Mouse (Mus musculus): Measurements from ENCODE around the gene Dlg2. TPM values are rescaled to one million over a fixed set of nuclear protein-coding genes. Genes with fewer than 3 reads are reported as not detected.
A peak's percentile ranks its signal among the peaks of the same experiment; 100 is the strongest.

The Dlg2 gene
- total RNA-seq, 2 experiments from 2014 or later: 1.9 to 3.1 TPM

- no peak for DNase-seq
- intact Hi-C loops (cut with DNase I): no loop called here
These were observed 1831.7 kb downstream of the Dlg2 start for GRCm38 (mm10) chr7:92308168-92308567.

- intact Hi-C loops (cut with DNase I): loop anchor here (5.0 kb wide), 1 partner anchor 231 kb away; no protein-coding TSS in a partner anchor
- no peak for DNase-seq
These were observed 1839.9 kb downstream of the Dlg2 start for GRCm38 (mm10) chr7:92316389-92316788.

GRCm38 (mm10) chr7:92319469-92319868 lies 1843.0 kb downstream of the Dlg2 start:
- DNase-seq: no peak
- intact Hi-C loops (cut with DNase I): loop anchor here (5.0 kb wide), 1 partner anchor 228 kb away; no protein-coding TSS in a partner anchor

GRCm38 (mm10) chr7:92320181-92320580 lies 1843.7 kb downstream of the Dlg2 start:
- no peak for DNase-seq

GRCm38 (mm10) chr7:92321786-92322185 lies 1845.3 kb downstream of the Dlg2 start:
- intact Hi-C loops (cut with DNase I): no loop called here
- no peak for DNase-seq

More at GRCm38 (mm10) chr7:92320181-92320580, 1843.7 kb downstream of the Dlg2 start:
- intact Hi-C loops (cut with DNase I): no loop called here

- intact Hi-C loops (cut with DNase I): loop anchor here (1.0 kb wide), 1 partner anchor 219 kb away; no protein-coding TSS in a partner anchor
- no peak for DNase-seq
These were observed 1846.0 kb downstream of the Dlg2 start for GRCm38 (mm10) chr7:92322342-92323069.

- intact Hi-C loops (cut with DNase I): loop anchor here (1.0 kb wide), 1 partner anchor 220 kb away; no protein-coding TSS in a partner anchor
These were observed 1847.2 kb downstream of the Dlg2 start for GRCm38 (mm10) chr7:92323710-92324109.

GRCm38 (mm10) chr7:92327343-92327896 lies 1850.9 kb downstream of the Dlg2 start:
- no peak for DNase-seq
- intact Hi-C loops (cut with DNase I): no loop called here

More at GRCm38 (mm10) chr7:92323710-92324109, 1847.2 kb downstream of the Dlg2 start:
- DNase-seq: peak; percentile 20 to 24

GRCm38 (mm10) chr7:92333220-92333898 lies 1856.9 kb downstream of the Dlg2 start:
- DNase-seq: no peak
- intact Hi-C loops (cut with DNase I): no loop called here

- intact Hi-C loops (cut with DNase I): no loop called here
- DNase-seq: no peak
These were observed 1880.1 kb downstream of the Dlg2 start for GRCm38 (mm10) chr7:92356542-92356941.

GRCm38 (mm10) chr7:92363386-92363785 lies 1886.9 kb downstream of the Dlg2 start:
- intact Hi-C loops (cut with DNase I): no loop called here
- no peak for DNase-seq

GRCm38 (mm10) chr7:92363800-92364199 lies 1887.3 kb downstream of the Dlg2 start:
- no peak for DNase-seq
- intact Hi-C loops (cut with DNase I): no loop called here

- intact Hi-C loops (cut with DNase I): no loop called here
- no peak for DNase-seq
These were observed 1890.6 kb downstream of the Dlg2 start for GRCm38 (mm10) chr7:92367111-92367510.

GRCm38 (mm10) chr7:92370521-92370920 lies 1894.0 kb downstream of the Dlg2 start:
- DNase-seq: no peak
- intact Hi-C loops (cut with DNase I): no loop called here

GRCm38 (mm10) chr7:92371638-92372037 lies 1895.2 kb downstream of the Dlg2 start:
- intact Hi-C loops (cut with DNase I): no loop called here
- no peak for DNase-seq

GRCm38 (mm10) chr7:92373863-92374357 lies 1897.4 kb downstream of the Dlg2 start:
- intact Hi-C loops (cut with DNase I): no loop called here
- DNase-seq: no peak

GRCm38 (mm10) chr7:92383913-92384484 lies 1907.5 kb downstream of the Dlg2 start:
- intact Hi-C loops (cut with DNase I): no loop called here
- DNase-seq: no peak

- intact Hi-C loops (cut with DNase I): no loop called here
These were observed 1915.7 kb downstream of the Dlg2 start for GRCm38 (mm10) chr7:92392052-92392640.

GRCm38 (mm10) chr7:92396783-92397182 lies 1920.3 kb downstream of the Dlg2 start:
- DNase-seq: no peak
- intact Hi-C loops (cut with DNase I): no loop called here

More at GRCm38 (mm10) chr7:92392052-92392640, 1915.7 kb downstream of the Dlg2 start:
- no peak for DNase-seq

- intact Hi-C loops (cut with DNase I): no loop called here
- DNase-seq: no peak
These were observed 1922.4 kb downstream of the Dlg2 start for GRCm38 (mm10) chr7:92398841-92399240.
